Mouse (Mus musculus) C2C12 (cell line): Measurements from ENCODE around the gene Snx29.

Experiments used
- CTCF ChIP-seq: IDR thresholded peaks from one replicate; pipeline ENCODE4 v1.5.1; 2011; ENCODE audit not compliant: control insufficient read depth, insufficient read depth, insufficient read length
- MAX ChIP-seq: IDR thresholded peaks from one replicate; pipeline ENCODE4 v1.6.1; 2011; ENCODE audit warnings: mild to moderate bottlenecking, control low read depth
- MYOG ChIP-seq: IDR thresholded peaks from one replicate; pipeline ENCODE4 v1.6.1; 2011; ENCODE audit not compliant: control insufficient read depth, insufficient read length; ENCODE audit errors: extremely low read depth
- USF1 ChIP-seq: IDR thresholded peaks from one replicate; pipeline ENCODE4 v1.6.1; 2011; ENCODE audit warnings: low read depth, mild to moderate bottlenecking, control low read depth, moderate library complexity

DNA sequence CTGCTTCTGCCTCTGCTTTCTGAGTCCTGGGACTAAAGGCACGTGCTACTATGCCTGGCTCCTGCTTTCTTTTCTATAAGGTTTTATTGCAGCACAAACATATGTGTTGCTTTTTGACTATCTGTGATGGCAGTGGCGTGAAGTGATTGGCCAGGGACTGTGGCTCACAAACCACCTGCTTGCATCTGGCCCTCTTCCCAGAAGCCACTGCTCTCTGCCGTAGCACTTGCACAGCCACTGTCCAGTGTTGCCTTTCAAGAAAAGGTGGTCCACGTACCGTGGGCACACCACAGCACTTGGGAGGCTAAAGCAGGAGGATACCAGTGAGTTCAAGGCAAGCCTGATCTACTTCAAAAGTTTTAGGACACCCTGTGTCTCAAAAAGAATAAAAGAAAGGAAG lies 154.9 kb downstream of the Snx29 start:
- TF ChIP-seq CTCF (no peak), MAX (no peak), MYOG (no peak), USF1 (no peak)
